Mouse (Mus musculus) heart, postnatal 10 days (tissue): ENCODE data around the gene Zfp54. TPM values are rescaled to one million over a fixed set of nuclear protein-coding genes. Genes with fewer than 3 reads are reported as not detected.

Source experiments
- total RNA-seq, 2 experiments: library from RNA; stranded (reverse); gene quantifications; 2 replicates each; pipeline ENCODE4 v1.2.3; 2021

Zfp54 gene
- total RNA-seq, 2 experiments from 2014 or later = 1.2 to 1.3 TPM

Other genes with a start within 250 kb of the Zfp54 start
- gene Vmn1r234, start 197.1 kb upstream of the Zfp54 start, total RNA-seq = not detected
- not detected for gene Vmn1r235, start 166.8 kb upstream of the Zfp54 start, total RNA-seq
- not detected for gene Vmn1r236, start 140.3 kb upstream of the Zfp54 start, total RNA-seq
- gene Vmn1r237, start 111.4 kb upstream of the Zfp54 start, total RNA-seq = not detected
- gene Zfp677, start 39.5 kb upstream of the Zfp54 start, total RNA-seq = 1 to 10 TPM in 1 of 2 experiments, under 1 TPM in 1; 0.98 to 1.0 TPM
- gene Zfp51, start 27.1 kb downstream of the Zfp54 start, total RNA-seq = 1 to 10 TPM; 6.3 to 6.8 TPM
- 1 to 10 TPM; 2.5 to 2.9 TPM for gene Zfp53, start 65.8 kb downstream of the Zfp54 start, total RNA-seq
- gene Zfp52, start 112.3 kb downstream of the Zfp54 start, total RNA-seq = 1 to 10 TPM; 6.4 to 7.2 TPM
- gene Zfp948, start 143.8 kb downstream of the Zfp54 start, total RNA-seq = 1 to 10 TPM; 6.8 to 7.1 TPM
- gene Zfp983, start 227.4 kb downstream of the Zfp54 start, total RNA-seq = 1 to 10 TPM; 2.7 to 3.5 TPM